Mouse (Mus musculus) olfactory bulb, adult 2 months (tissue): ENCODE measurements at regions not wholly inside any gene's neighbourhood (a gene's known extent, or its start where the extent isn't known, plus 50 kb on each side); places are given as distances from the start of the nearest gene placed in this dataset.

ENCODE experiments used
- H3K27ac ChIP-seq: fragments of 200-500 bp; 2 replicates; pipeline ENCODE4 v1.5.1; 2012; ENCODE audit warnings: low read depth, low read length; ENCODE audit not compliant: insufficient read depth
- H3K4me1 ChIP-seq: fragments of 200-500 bp; 2 replicates; pipeline ENCODE4 v1.6.1; 2012; ENCODE audit warnings: low read length; ENCODE audit not compliant: control insufficient read depth, insufficient read depth
- H3K4me3 ChIP-seq: fragments of 200-500 bp; 2 replicates; pipeline ENCODE4 v1.5.1; 2012; ENCODE audit warnings: mild to moderate bottlenecking, low read depth, low read length, moderate library complexity; ENCODE audit not compliant: insufficient read depth
- CTCF ChIP-seq: fragments of 200-500 bp; IDR thresholded peaks from 2 replicates; pipeline ENCODE4 v1.5.1; 2012; ENCODE audit warnings: low read depth, mild to moderate bottlenecking, low read length, moderate library complexity; ENCODE audit not compliant: insufficient read depth
- POLR2A ChIP-seq: fragments of 200-500 bp; IDR thresholded peaks from 2 replicates; pipeline ENCODE4 v1.6.1; 2012; ENCODE audit warnings: mild to moderate bottlenecking, low read depth, low read length, moderate library complexity; ENCODE audit not compliant: insufficient read depth
- WGBS: fragments of 180-500 bp; shearing (Covaris S2); methylation state at CpG from one replicate; pipeline ENCODE4 v1.1.7; 2018; 5-methylcytosine and 5-hydroxymethylcytosine counted together

DNA sequence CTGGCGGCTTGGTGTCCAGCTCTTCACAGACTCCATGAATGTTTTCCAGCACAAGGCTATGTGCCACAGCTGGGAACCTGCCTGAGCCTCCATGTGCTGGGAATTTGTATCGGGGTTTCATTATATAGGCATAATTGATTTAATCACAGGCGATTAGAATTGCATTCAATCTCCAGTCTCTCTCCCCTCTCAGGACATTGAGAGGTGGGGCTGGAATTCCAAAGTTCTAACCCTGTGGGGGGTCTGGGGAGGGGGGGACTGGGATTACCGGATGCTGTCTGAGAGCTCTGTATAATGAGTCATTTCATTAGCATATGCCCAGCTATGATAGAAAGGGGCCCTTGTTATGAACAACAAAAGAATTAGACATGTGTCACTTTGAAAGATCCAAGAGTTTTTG lies 151.9 kb downstream of the Cd83 start:
- H3K4me3 ChIP-seq: no peak overlapping the region
- no peak overlapping the region for H3K27ac ChIP-seq
- TF ChIP-seq POLR2A: no peak
- no peak for TF ChIP-seq CTCF
- no peaks in the 10 kb centered on the region for H3K4me1 ChIP-seq
- 43% methylated on average over 4 of the region's 4 CpGs for WGBS

DNA sequence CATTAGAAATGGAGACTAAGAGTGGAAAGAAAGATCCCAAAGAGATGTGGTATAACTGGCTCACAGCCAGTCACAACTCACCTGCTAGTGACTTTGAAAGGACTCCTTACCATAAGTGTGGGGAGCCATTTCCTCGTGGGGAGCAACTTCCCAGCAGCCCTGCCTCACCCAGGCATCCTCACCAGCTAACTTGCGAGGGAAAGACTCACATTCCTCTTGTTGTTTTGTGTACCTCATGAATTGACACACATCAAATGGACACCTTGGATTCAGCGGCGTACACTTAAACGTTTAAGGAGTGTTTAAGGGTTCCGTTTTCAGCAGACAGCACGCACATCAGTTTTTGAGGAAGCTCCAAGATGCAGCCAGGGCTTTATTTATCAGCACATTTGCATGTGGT lies 154.0 kb downstream of the Cd83 start:
- Histone ChIP-seq H3K27ac (no peak overlapping the region), H3K4me1 (no peaks in the 10 kb centered on the region), H3K4me3 (no peak overlapping the region)
- WGBS: 51% methylated on average over 7 of the region's 7 CpGs
- TF ChIP-seq CTCF: no peak
- TF ChIP-seq POLR2A: no peak

DNA sequence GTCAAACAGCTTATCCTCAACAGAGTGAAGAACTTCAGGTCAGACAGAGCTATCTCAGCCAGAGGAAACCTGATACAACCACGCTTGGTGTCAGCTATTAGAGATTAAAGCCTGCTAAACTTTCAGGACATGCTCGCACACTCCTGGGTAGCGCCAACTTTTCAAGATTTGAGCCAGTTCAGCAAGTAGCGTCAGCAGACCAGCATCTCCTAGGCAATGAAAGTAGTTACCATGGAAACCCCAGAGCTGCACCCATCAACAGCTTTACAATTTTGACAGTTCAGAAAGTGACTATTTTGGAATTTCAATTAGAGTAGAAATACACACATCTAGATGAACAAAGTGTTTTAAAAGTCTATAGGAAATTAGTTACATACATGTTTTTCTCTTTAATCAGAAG lies 154.8 kb downstream of the Cd83 start:
- WGBS: 63% methylated on average over 4 of the region's 4 CpGs
- no peak overlapping the region for H3K4me3 ChIP-seq
- H3K27ac ChIP-seq: no peak overlapping the region
- TF ChIP-seq CTCF (no peak), POLR2A (no peak)
- no peaks in the 10 kb centered on the region for H3K4me1 ChIP-seq

DNA sequence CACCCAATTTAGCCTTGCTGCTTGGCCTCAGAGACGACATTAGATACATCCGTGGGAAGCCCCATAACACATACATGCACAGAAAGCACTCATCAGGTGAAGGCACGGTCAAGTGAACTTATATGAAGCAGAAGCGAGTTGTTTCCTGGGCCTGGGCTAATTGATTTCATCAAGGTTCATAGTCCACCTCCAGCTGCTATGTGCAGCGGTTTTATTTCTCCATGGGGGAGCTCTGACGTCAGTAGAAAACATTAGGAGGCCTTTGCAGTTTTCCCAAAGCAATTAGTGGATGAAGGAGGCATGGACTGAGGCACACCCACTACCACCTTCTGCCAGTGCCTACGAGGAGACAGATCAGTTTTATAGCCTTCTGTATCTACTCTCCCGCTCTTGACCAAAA lies 157.2 kb downstream of the Cd83 start:
- no peaks in the 10 kb centered on the region for H3K4me1 ChIP-seq
- TF ChIP-seq POLR2A (no peak), CTCF (no peak)
- 82% methylated on average over 8 of the region's 8 CpGs for WGBS
- H3K27ac ChIP-seq: no peak overlapping the region
- no peak overlapping the region for H3K4me3 ChIP-seq

DNA sequence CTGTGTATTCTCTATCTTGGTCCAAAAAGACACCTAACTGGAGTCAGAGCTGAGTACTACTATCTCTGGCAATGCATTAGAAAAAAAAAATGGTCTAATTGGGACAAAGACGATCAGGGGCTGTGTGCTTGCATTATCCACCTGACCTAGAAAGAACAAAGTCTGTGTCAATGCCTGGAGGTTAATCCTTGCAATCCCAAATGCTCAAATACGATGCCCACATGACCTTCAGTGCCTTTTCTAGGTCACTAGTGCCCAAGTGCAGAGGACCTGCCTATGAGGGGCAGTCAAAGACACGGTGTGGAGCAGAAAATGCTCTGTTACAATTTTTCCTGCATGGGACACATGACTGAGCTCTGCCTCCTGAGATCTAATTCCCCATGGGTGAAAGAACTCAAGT lies 164.0 kb downstream of the Cd83 start:
- Histone ChIP-seq H3K4me1 (peaks cover 3% of the 10 kb centered on the region), H3K4me3 (no peak overlapping the region), H3K27ac (no peak overlapping the region)
- WGBS: 75% methylated on average over 3 of the region's 3 CpGs
- TF ChIP-seq POLR2A (no peak), CTCF (no peak)

DNA sequence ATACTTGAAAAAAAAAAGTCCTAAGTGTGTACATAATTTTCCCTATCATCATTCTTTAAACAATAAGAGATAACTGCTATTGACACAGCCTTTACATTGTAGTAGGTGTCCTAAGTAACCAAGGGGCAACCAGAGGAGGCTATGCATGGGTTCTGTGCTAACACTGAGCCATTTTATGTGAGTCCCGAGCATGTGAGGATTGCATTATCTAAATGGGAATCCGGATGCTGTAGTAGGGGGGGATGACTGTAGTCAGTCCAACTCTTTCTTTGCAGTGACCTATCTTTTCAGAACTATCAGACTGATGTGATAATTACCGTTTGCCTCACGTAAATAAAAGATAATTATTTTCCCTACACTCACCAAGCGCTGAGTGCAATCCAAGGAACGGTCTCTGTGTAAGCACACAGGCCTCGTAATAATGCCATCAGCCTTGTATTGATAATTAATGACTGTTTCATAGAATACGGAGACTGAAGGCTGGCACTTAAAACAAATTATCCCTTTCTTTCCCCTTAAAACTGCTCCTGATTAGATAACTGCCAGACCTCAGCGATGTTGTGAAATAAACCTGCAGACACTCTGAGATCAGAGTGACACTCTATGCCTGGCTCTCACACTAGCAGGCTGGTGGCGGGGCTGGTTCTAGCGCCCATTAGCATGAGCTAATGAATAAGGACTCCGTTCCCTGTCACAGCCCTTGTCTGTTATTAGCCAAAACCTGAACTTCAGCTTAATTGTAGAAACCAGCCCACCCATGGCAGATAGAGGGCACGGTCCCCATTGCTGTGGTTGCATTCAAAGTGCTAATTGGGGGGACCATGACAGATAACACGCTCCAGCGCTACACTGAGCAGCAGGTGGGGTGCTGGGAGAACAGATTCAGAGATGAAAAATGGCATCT lies 165.4 kb downstream of the Cd83 start:
- no peak overlapping the region for H3K27ac ChIP-seq
- WGBS: 31% methylated on average over 15 of the region's 15 CpGs
- TF ChIP-seq CTCF: no peak
- TF ChIP-seq POLR2A: no peak

DNA sequence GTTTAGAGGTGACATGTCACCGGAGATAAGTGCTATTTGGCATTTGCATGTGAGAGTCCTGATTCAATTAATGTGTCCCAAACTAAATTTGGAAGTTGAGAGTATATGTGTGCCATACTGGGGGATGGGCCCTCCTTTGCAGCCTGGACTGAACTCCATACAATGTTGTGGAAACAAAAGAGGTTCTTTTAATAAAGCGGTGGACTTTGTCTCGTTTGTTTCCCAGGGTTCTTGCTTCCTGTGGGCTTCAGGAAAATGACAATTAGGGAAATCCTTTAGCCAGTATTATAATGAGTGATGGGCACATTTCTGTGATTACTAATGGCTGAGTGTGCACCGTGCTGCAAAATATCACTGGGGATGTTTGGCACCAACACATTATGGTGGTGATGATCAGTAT lies 167.9 kb downstream of the Cd83 start:
- Histone ChIP-seq H3K27ac (no peak overlapping the region), H3K4me1 (peaks cover 3% of the 10 kb centered on the region), H3K4me3 (no peak overlapping the region)
- 71% methylated on average over 4 of the region's 4 CpGs for WGBS
- no peak for TF ChIP-seq POLR2A

More for the DNA sequence above, 165.4 kb downstream of the Cd83 start:
- H3K4me1 ChIP-seq: peaks cover 3% of the 10 kb centered on the region
- H3K4me3 ChIP-seq: no peak overlapping the region

DNA sequence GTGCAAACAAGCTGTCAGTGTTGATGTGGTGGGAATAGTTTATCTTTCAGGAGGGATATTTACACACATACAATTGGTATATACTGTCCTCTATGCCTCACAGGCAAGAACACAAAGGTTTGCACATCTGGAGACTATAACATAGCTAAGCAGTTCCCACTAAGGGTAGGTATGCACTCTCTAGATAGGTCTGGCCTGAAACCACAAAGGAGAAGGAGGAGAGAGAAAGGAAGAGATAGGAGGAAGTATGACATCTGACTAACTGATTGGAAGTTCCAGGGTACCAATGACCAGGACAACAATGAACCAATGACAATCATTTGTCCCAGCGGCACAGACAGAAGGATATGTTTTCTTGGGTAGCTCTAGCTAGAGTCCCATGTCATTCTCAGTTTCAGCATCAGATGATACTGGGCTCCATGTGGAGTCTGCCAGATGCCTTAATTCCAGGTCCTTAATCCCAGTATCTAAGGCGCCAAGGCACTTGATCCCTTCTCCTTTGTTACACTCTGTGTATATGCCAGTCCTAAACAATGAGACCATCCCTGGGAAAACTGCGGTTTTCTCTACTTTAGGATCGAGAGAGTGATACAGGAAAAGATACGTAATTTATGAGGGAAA lies 168.5 kb downstream of the Cd83 start:
- TF ChIP-seq POLR2A (no peak), CTCF (no peak)
- 93% methylated on average over 5 of the region's 5 CpGs for WGBS
- peaks cover 3% of the 10 kb centered on the region for H3K4me1 ChIP-seq

DNA sequence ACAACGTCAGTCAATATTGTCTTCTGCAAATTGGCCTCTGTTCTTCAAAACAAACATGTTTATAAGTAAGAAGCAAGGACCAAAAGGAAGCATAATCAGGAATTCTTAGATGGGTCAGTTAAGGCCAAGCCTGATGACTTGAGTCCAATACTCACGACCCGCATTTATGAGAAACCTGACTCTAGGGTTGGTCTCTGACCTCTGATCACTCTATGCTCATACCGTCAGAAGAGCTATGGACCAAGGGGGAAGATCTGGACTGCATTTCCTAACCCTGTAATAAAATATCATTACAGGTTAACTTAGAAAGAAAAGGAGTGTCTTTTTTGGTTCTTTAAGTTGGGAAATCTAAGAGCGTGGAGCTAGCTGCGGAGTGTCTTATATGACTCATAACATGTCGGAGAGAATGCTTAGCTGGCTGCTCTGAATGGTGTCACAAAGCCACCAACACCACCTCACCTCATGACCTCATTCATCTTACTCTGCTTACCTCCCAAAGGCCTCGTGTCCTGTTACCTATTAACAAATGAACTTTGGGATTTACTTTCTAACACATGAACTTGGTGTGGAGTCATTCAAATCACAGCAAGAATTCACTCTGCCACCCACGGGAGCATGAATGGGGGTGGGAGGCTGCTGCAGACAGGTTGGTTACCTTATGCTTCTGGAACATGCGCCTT lies 170.3 kb downstream of the Cd83 start:
- Histone ChIP-seq H3K4me3 (no peak overlapping the region), H3K4me1 (peaks cover 3% of the 10 kb centered on the region), H3K27ac (no peak overlapping the region)
- 87% methylated on average over 10 of the region's 10 CpGs for WGBS
- TF ChIP-seq POLR2A (no peak), CTCF (no peak)

More for the DNA sequence above, 168.5 kb downstream of the Cd83 start:
- Histone ChIP-seq H3K4me3 (no peak overlapping the region), H3K27ac (no peak overlapping the region)
